Mouse (Mus musculus): ENCODE data around the gene Ldlr. TPM values are rescaled to one million over a fixed set of nuclear protein-coding genes. Genes with fewer than 3 reads are reported as not detected.
A peak's percentile ranks its signal among the peaks of the same experiment; 100 is the strongest.

Gene Ldlr
- polyA plus RNA-seq, 1 experiment: 34.1 TPM

GRCm38 (mm10) chr9:21706586-21707265 lies 16.6 kb upstream of the Ldlr start:
- WGBS: 79% methylated on average over 8 of the region's 8 CpGs
- Histone ChIP-seq H3K27me3 (ENCODE audit: control insufficient read depth, insufficient read depth, low read length) (no peaks in the 10 kb centered on the region), H3K27ac (ENCODE audit: insufficient read depth, low read length) (no peak overlapping the region), H3K4me3 (replicated peaks; ENCODE audit: insufficient read depth, low read depth, low read length) (no peak overlapping the region), H3K4me1 (ENCODE audit: control insufficient read depth, insufficient read depth, low read length) (peaks cover 4% of the 10 kb centered on the region; the same call in 1 of the 2 replicates)
- DNase-seq: no peak
- TF ChIP-seq CTCF (IDR thresholded peaks at IDR 0.05; ENCODE audit: borderline replicate concordance, insufficient read depth, low read depth, low read length) (no peak), POLR2A (IDR thresholded peaks at IDR 0.05; ENCODE audit: borderline replicate concordance, insufficient read depth, low read length) (no peak)

GRCm38 (mm10) chr9:21709340-21709739 lies 13.9 kb upstream of the Ldlr start:
- Histone ChIP-seq H3K4me3 (replicated peaks; ENCODE audit: insufficient read depth, low read depth, low read length) (no peak overlapping the region), H3K27me3 (ENCODE audit: control insufficient read depth, insufficient read depth, low read length) (no peaks in the 10 kb centered on the region), H3K27ac (ENCODE audit: insufficient read depth, low read length) (no peak overlapping the region; the same call in 1 of the 2 replicates), H3K4me1 (ENCODE audit: control insufficient read depth, insufficient read depth, low read length) (peaks cover 4% of the 10 kb centered on the region; the same call in 1 of the 2 replicates)
- DNase-seq: no peak
- no peak for TF ChIP-seq CTCF (IDR thresholded peaks at IDR 0.05; ENCODE audit: borderline replicate concordance, insufficient read depth, low read depth, low read length)
- no peak for TF ChIP-seq POLR2A (IDR thresholded peaks at IDR 0.05; ENCODE audit: borderline replicate concordance, insufficient read depth, low read length)
- WGBS: 36% methylated on average over 3 of the region's 3 CpGs

GRCm38 (mm10) chr9:21715298-21715697 lies 8.0 kb upstream of the Ldlr start:
- TF ChIP-seq POLR2A (IDR thresholded peaks at IDR 0.05; ENCODE audit: borderline replicate concordance, insufficient read depth, low read length): no peak
- TF ChIP-seq CTCF (IDR thresholded peaks at IDR 0.05; ENCODE audit: borderline replicate concordance, insufficient read depth, low read depth, low read length): no peak
- no peak overlapping the region for H3K4me3 ChIP-seq (replicated peaks; ENCODE audit: insufficient read depth, low read depth, low read length)
- no peak for DNase-seq
- 72% methylated on average over 4 of the region's 4 CpGs for WGBS
- H3K27me3 ChIP-seq (ENCODE audit: control insufficient read depth, insufficient read depth, low read length): no peaks in the 10 kb centered on the region
- H3K4me1 ChIP-seq (ENCODE audit: control insufficient read depth, insufficient read depth, low read length): no peaks in the 10 kb centered on the region
- H3K27ac ChIP-seq (ENCODE audit: insufficient read depth, low read length): no peak overlapping the region

GRCm38 (mm10) chr9:21717015-21717414 lies 6.3 kb upstream of the Ldlr start:
- H3K27ac ChIP-seq (ENCODE audit: insufficient read depth, low read length): no peak overlapping the region
- TF ChIP-seq POLR2A (IDR thresholded peaks at IDR 0.05; ENCODE audit: borderline replicate concordance, insufficient read depth, low read length) (no peak), CTCF (IDR thresholded peaks at IDR 0.05; ENCODE audit: borderline replicate concordance, insufficient read depth, low read depth, low read length) (no peak)
- DNase-seq: no peak
- 84% methylated on average over 2 of the region's 2 CpGs for WGBS
- no peak overlapping the region for H3K4me3 ChIP-seq (replicated peaks; ENCODE audit: insufficient read depth, low read depth, low read length)
- no peaks in the 10 kb centered on the region for H3K4me1 ChIP-seq (ENCODE audit: control insufficient read depth, insufficient read depth, low read length)
- no peaks in the 10 kb centered on the region for H3K27me3 ChIP-seq (ENCODE audit: control insufficient read depth, insufficient read depth, low read length)

GRCm38 (mm10) chr9:21721036-21721435 lies 2.2 kb upstream of the Ldlr start:
- Histone ChIP-seq H3K27me3 (ENCODE audit: control insufficient read depth, insufficient read depth, low read length) (no peaks in the 10 kb centered on the region), H3K4me1 (ENCODE audit: control insufficient read depth, insufficient read depth, low read length) (peaks cover 8% of the 10 kb centered on the region), H3K27ac (ENCODE audit: insufficient read depth, low read length) (no peak overlapping the region), H3K4me3 (replicated peaks; ENCODE audit: insufficient read depth, low read depth, low read length) (no peak overlapping the region)
- no peak for DNase-seq
- WGBS: 75% methylated on average over 2 of the region's 2 CpGs
- TF ChIP-seq POLR2A (IDR thresholded peaks at IDR 0.05; ENCODE audit: borderline replicate concordance, insufficient read depth, low read length) (no peak), CTCF (IDR thresholded peaks at IDR 0.05; ENCODE audit: borderline replicate concordance, insufficient read depth, low read depth, low read length) (no peak)

- peak; percentile 87 to 92 for DNase-seq
- TF ChIP-seq CTCF (IDR thresholded peaks at IDR 0.05; ENCODE audit: borderline replicate concordance, insufficient read depth, low read depth, low read length) (no peak), POLR2A (IDR thresholded peaks at IDR 0.05; ENCODE audit: borderline replicate concordance, insufficient read depth, low read length) (peak; percentile 20; the same call in 1 of the 2 replicates)
- H3K4me1 ChIP-seq (ENCODE audit: control insufficient read depth, insufficient read depth, low read length): peaks cover 12% of the 10 kb centered on the region
- H3K27me3 ChIP-seq (ENCODE audit: control insufficient read depth, insufficient read depth, low read length): no peaks in the 10 kb centered on the region
- WGBS: under 1% methylated on average over 18 of the region's 18 CpGs
- peak overlapping the region; percentile 42; the same call in 1 of the 2 replicates for H3K27ac ChIP-seq (ENCODE audit: insufficient read depth, low read length)
- peak overlapping the region; percentile 74 for H3K4me3 ChIP-seq (replicated peaks; ENCODE audit: insufficient read depth, low read depth, low read length)
Measured at GRCm38 (mm10) chr9:21724147-21724536, 859 bp downstream of the Ldlr start.

GRCm38 (mm10) chr9:21725224-21726121 lies 2.2 kb downstream of the Ldlr start:
- Histone ChIP-seq H3K27me3 (ENCODE audit: control insufficient read depth, insufficient read depth, low read length) (no peaks in the 10 kb centered on the region), H3K4me1 (ENCODE audit: control insufficient read depth, insufficient read depth, low read length) (peaks cover 12% of the 10 kb centered on the region), H3K27ac (ENCODE audit: insufficient read depth, low read length) (no peak overlapping the region), H3K4me3 (replicated peaks; ENCODE audit: insufficient read depth, low read depth, low read length) (peak overlapping the region; percentile 74)
- TF ChIP-seq POLR2A (IDR thresholded peaks at IDR 0.05; ENCODE audit: borderline replicate concordance, insufficient read depth, low read length): no peak
- no peak for TF ChIP-seq CTCF (IDR thresholded peaks at IDR 0.05; ENCODE audit: borderline replicate concordance, insufficient read depth, low read depth, low read length)
- no peak for DNase-seq
- WGBS: 78% methylated on average over 23 of the region's 23 CpGs
